Mouse (Mus musculus) forebrain, embryonic 16.5 days (tissue): ENCODE measurements around the gene Clba1. TPM values are rescaled to one million over a fixed set of nuclear protein-coding genes. Genes with fewer than 3 reads are reported as not detected.
A peak's percentile ranks its signal among the peaks of the same experiment; 100 is the strongest.

Source experiments
- ATAC-seq: fragments of 200-750 bp; cut with Nextera tagmentation; 2 replicates; pipeline ENCODE4 v1.8.0; 2017; ENCODE audit warnings: mild to moderate bottlenecking, moderate library complexity
- H3K27ac ChIP-seq: fragments of 300-500 bp; sonication (generic); 2 replicates; pipeline ENCODE4 v1.5.1; 2014; ENCODE audit warnings: low read length, control low read depth
- H3K27me3 ChIP-seq: fragments of 300-500 bp; sonication (generic); replicated peaks from 2 replicates; pipeline ENCODE4 v1.6.1; 2014; ENCODE audit warnings: low read length; ENCODE audit not compliant: control insufficient read depth, insufficient read depth
- H3K36me3 ChIP-seq: fragments of 300-500 bp; sonication (generic); 2 replicates; pipeline ENCODE4 v1.6.1; 2014; ENCODE audit not compliant: control insufficient read depth, insufficient read depth
- H3K4me1 ChIP-seq: fragments of 300-500 bp; sonication (generic); replicated peaks from 2 replicates; pipeline ENCODE4 v1.6.1; 2014; ENCODE audit warnings: low read length; ENCODE audit not compliant: control insufficient read depth, insufficient read depth
- H3K4me2 ChIP-seq: fragments of 300-500 bp; sonication (generic); 2 replicates; pipeline ENCODE4 v1.6.1; 2014; ENCODE audit warnings: mild to moderate bottlenecking, low read length, control low read depth
- H3K4me3 ChIP-seq: fragments of 300-500 bp; sonication (generic); replicated peaks from 2 replicates; pipeline ENCODE4 v1.5.1; 2014; ENCODE audit warnings: mild to moderate bottlenecking, low read length, control low read depth
- H3K9ac ChIP-seq: fragments of 300-500 bp; sonication (generic); replicated peaks from 2 replicates; pipeline ENCODE4 v1.6.1; 2014; ENCODE audit warnings: low read depth, low read length, control low read depth
- H3K9me3 ChIP-seq: fragments of 300-500 bp; sonication (generic); 2 replicates; pipeline ENCODE4 v1.6.1; 2016; ENCODE audit warnings: low read length; ENCODE audit not compliant: control insufficient read depth
- WGBS: fragments of 180-500 bp; shearing (Covaris S2); extraction: QIAGEN DNeasy Blood & Tissue Kit; methylation state at CpG from one replicate; pipeline ENCODE4 v1.1.7; 2014; 5-methylcytosine and 5-hydroxymethylcytosine counted together
- polyA plus RNA-seq: library from polyadenylated mRNA; unstranded; fragments of >200 nt; fragmentation: Nextera tagmentation; extraction: Ambion mirVana; gene quantifications from 2 replicates; pipeline ENCODE4 v1.2.1, GENCODE M21; 2015

Gene Clba1
- polyA plus RNA-seq = 14.3 and 17.3 TPM in 2 replicates

DNA sequence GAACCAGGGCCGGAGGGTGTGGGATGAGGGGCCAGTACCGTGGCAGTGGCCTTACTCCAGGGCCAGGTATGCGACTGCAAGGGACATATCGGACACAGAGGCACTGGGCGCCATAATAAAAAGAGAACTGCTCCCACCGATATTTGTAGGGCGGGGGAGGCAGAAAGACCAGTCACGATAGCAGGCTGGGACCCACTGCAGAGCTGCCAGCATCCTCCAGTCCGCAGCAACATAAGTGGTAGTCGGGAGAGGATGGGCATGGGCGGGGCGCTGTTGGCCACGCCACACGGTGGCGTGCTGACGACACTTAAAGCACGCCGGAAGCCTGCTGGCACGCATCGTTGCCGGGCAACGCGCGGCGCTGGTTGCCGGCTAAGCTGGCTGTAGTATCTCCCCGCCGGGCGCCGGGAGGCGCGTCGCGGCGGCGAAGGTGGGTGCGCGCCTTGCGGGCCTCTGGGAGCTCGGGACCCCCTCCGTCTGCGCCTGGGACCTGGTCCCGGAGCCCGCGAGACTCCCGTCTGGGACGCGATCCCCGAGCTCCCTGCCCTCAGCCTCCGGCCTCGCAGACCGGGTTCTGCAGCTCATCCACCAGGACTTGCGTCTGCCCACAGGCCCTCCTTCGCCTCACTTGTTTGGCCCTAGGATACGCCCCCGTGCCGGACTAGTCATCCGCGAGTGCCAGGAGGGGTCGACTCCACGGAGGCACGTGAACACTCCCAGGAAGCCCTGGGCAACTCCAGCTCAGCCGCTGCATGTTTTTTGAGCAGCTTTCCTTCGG, at the start of gene Clba1:
Clba1 (plus strand) TSS at position 351 of the 778 bp plus-strand sequence.
- peaks cover 15% of the 10 kb centered on the region for H3K4me1 ChIP-seq
- no peaks in the 10 kb centered on the region for H3K27me3 ChIP-seq
- H3K4me3 ChIP-seq = peak within 1 kb of the TSS; percentile 67
- H3K36me3 ChIP-seq = no peaks in the 10 kb centered on the region
- peak within 1 kb of the TSS; percentile 69 for H3K4me2 ChIP-seq
- WGBS = under 1% methylated on average over 61 of the region's 64 CpGs
- no peaks in the 10 kb centered on the region for H3K9me3 ChIP-seq
- peak within 1 kb of the TSS; percentile 82 for H3K27ac ChIP-seq
- peak; percentile 97 for ATAC-seq
- peak within 1 kb of the TSS; percentile 65 for H3K9ac ChIP-seq

DNA sequence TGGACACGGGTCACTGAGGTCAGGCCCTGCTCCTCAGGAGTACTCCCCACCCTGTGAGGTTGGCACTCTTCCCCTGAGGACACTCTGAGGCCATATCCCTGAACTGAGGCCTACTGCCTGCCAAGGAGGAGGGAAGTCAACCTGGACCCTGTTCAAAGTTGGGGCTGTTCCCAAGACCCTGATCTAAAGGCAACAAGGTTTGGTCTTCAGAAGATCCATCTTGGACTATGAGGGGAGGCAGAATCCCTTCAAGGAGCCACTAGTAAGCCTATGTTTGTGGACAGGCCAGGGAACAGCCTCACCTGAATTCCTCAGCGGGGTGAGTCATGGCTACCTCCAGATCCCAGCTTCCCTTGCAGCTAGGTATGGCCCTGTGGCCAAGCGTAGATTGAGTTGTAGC, 49.3 kb upstream of the Clba1 start:
- no peak overlapping the region for H3K27ac ChIP-seq
- ATAC-seq = no peak

DNA sequence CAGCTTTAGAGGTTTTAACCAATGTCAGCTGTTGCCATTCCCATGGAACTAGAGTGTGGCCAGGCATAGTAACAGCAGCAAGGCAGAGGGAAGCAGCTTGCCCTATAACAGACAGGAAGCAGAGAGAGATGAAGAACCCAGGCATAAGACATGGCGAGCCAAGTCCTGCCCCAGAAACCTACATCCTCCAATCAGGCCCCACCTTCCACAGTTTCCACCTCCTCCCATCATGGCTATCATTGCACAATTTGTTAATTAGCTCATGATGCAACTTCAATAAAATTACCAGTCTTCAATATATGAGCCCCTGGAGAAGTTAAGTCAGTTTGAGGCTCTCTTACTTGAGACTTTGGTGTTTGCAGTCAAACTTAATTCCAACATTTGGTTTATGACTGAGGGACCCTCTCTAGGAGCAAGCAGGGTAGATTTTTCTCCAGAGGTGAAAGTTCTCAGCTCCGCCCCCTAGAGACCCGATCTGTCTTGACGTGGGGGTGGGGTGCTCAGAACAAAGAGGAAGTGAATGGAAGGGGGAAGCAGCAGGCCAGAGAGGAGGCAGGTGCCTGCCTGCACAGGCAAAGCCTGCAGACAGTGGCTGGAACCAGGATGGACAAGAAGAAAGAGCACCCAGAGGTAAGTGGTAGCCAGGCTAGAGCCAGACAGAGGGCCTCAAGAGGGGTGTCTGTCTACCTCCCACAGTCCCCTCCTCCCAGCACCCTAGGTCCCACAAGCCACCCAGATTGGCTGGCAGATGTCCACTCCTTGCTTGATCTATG, 48.4 kb upstream of the Clba1 start, which contains the start of gene Pld4:
Pld4 (plus strand) TSS at position 502 of the 773 bp plus-strand sequence.
- no peaks in the 10 kb centered on the region for H3K27me3 ChIP-seq
- H3K27ac ChIP-seq = no peak within 1 kb of the TSS
- no peaks in the 10 kb centered on the region for H3K36me3 ChIP-seq
- no peak within 1 kb of the TSS for H3K4me3 ChIP-seq
- H3K4me1 ChIP-seq = no peaks in the 10 kb centered on the region
- no peak within 1 kb of the TSS for H3K9ac ChIP-seq
- 45% methylated on average over 4 of the region's 4 CpGs for WGBS
- no peaks in the 10 kb centered on the region for H3K9me3 ChIP-seq
- ATAC-seq = no peak
- H3K4me2 ChIP-seq = no peak within 1 kb of the TSS

More for the DNA sequence above, 49.3 kb upstream of the Clba1 start:
- H3K4me2 ChIP-seq = no peak overlapping the region
- no peaks in the 10 kb centered on the region for H3K9me3 ChIP-seq
- H3K9ac ChIP-seq = no peak overlapping the region
- H3K4me3 ChIP-seq = no peak overlapping the region
- no peaks in the 10 kb centered on the region for H3K4me1 ChIP-seq
- H3K36me3 ChIP-seq = no peaks in the 10 kb centered on the region
- 89% methylated on average over 3 of the region's 3 CpGs for WGBS
- H3K27me3 ChIP-seq = no peaks in the 10 kb centered on the region

DNA sequence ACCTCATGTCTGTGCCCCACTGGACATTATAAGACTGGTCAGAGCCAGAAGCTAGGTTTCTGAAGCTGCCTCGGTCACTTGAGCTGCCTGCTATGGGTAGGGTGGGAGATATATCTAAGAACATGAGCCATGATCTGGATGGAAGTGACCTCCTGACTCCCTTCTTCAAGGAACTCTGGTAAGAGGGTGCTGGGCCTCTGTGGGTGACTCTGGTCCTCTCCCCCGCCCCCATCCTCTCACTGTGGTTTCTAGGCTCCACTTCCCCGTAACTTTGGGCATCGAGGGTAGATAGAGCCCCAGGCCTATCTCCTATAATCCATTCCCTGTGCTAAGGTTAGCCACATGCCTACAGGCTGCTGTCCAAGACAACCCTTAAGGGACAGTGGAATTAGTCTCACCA, 47.3 kb upstream of the Clba1 start:
- no peak for ATAC-seq
- no peak overlapping the region for H3K27ac ChIP-seq
- H3K9me3 ChIP-seq = no peaks in the 10 kb centered on the region
- no peaks in the 10 kb centered on the region for H3K4me1 ChIP-seq
- no peaks in the 10 kb centered on the region for H3K36me3 ChIP-seq
- no peak overlapping the region for H3K4me3 ChIP-seq
- no peak overlapping the region for H3K4me2 ChIP-seq
- no peaks in the 10 kb centered on the region for H3K27me3 ChIP-seq
- H3K9ac ChIP-seq = no peak overlapping the region
- WGBS = 86% methylated on average over 4 of the region's 4 CpGs

DNA sequence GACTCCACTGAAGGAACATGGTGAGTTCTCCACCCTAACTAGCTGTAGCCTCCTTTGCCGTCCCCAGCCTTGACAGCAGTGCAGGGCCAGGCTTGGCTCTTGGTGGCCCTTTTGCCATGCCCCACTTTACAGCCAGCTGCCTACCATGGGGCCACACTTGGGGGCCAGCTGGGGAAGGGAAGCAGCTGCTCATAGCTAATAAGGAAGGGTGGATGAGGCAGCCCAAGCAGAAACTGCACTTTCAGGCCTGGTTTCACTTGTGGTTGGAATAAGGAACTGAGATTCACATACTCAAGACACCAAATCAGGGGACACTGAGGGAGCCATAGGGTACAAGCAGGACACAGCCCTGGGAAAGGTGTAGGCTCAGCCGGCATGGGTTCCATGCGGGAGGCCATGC, 46.7 kb upstream of the Clba1 start:
- no peak for ATAC-seq
- H3K4me3 ChIP-seq = no peak overlapping the region
- H3K27ac ChIP-seq = no peak overlapping the region
- H3K36me3 ChIP-seq = no peaks in the 10 kb centered on the region
- H3K4me1 ChIP-seq = 0 out of 2 replicates have a peak, but pooled peaks cover under 1% of the 10 kb centered on the region
- no peak overlapping the region for H3K9ac ChIP-seq
- no peaks in the 10 kb centered on the region for H3K9me3 ChIP-seq
- no peak overlapping the region for H3K4me2 ChIP-seq
- 98% methylated on average over 3 of the region's 3 CpGs for WGBS
- no peaks in the 10 kb centered on the region for H3K27me3 ChIP-seq

DNA sequence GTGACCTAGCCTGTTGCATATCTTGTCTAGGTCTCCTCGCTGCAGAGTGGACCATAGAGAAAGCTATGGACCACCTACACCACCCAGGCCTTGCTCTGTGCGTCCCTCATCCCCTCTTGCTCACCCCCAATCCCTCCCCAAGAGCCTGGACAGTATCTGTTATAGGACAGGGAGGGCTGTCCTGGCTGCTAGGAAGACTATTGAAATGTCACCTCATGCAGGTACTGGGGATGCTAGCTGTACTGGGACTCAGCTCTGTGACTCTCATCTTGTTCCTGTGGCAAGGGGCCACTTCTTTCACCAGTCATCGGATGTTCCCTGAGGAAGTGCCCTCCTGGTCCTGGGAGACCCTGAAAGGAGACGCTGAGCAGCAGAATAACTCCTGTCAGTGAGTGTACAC, 45.6 kb upstream of the Clba1 start:
- 75% methylated on average over 4 of the region's 4 CpGs for WGBS
- H3K27me3 ChIP-seq = no peaks in the 10 kb centered on the region
- no peak overlapping the region for H3K9ac ChIP-seq
- 0 out of 2 replicates have a peak, but pooled peaks cover 2% of the 10 kb centered on the region for H3K4me1 ChIP-seq
- H3K4me2 ChIP-seq = no peak overlapping the region
- no peaks in the 10 kb centered on the region for H3K9me3 ChIP-seq
- no peaks in the 10 kb centered on the region for H3K36me3 ChIP-seq
- ATAC-seq = no peak
- no peak overlapping the region for H3K4me3 ChIP-seq
- H3K27ac ChIP-seq = no peak overlapping the region

DNA sequence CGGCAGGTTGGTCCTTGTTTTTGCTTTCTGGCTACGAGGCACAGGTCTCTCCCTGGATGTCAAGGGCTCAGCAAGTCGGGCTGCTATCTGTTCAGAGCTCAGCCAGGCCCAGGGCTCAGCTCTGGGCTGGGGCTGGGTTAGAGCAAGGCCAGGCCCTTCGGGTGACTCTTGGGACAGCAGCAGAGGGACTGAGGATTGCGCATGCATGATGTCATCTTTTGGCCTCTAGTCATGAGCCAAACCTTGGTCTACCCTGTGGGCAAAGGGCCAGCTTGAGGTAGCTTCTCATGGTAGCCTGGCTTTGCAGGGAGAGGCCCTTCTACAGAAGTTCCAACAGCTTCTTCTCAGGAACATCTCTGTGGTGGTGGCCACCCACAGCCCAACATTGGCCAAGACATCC, 44.6 kb upstream of the Clba1 start:
- H3K36me3 ChIP-seq = no peaks in the 10 kb centered on the region

DNA sequence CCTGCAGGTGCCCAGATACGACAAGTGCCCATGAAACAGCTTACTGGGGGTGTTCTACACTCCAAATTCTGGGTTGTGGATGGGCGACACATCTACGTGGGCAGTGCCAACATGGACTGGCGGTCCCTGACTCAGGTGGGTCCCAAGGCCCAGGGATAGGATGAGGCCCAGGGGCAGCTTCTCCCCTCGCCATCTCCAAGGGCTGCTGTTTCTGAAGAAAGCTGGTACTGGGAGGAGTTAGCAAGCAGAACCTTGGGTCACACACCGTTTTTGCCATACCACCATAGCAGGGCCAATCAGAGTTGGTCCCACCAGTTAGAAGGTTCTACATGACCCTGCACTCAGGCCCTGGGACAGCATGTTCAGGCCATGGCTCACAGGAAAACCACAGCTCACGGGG, 43.7 kb upstream of the Clba1 start:
- Histone ChIP-seq H3K4me1 (0 out of 2 replicates have a peak, but pooled peaks cover 2% of the 10 kb centered on the region), H3K9me3 (no peaks in the 10 kb centered on the region), H3K4me3 (no peak overlapping the region), H3K27me3 (no peaks in the 10 kb centered on the region), H3K27ac (no peak overlapping the region), H3K9ac (no peak overlapping the region), H3K4me2 (no peak overlapping the region), H3K36me3 (no peaks in the 10 kb centered on the region)
- no peak for ATAC-seq
- 92% methylated on average over 7 of the region's 7 CpGs for WGBS

More for the DNA sequence above, 44.6 kb upstream of the Clba1 start:
- Histone ChIP-seq H3K27me3 (no peaks in the 10 kb centered on the region), H3K9me3 (no peaks in the 10 kb centered on the region), H3K27ac (no peak overlapping the region), H3K4me1 (0 out of 2 replicates have a peak, but pooled peaks cover 2% of the 10 kb centered on the region), H3K9ac (no peak overlapping the region), H3K4me2 (no peak overlapping the region), H3K4me3 (no peak overlapping the region)
- ATAC-seq = no peak
- 82% methylated on average over 5 of the region's 5 CpGs for WGBS

DNA sequence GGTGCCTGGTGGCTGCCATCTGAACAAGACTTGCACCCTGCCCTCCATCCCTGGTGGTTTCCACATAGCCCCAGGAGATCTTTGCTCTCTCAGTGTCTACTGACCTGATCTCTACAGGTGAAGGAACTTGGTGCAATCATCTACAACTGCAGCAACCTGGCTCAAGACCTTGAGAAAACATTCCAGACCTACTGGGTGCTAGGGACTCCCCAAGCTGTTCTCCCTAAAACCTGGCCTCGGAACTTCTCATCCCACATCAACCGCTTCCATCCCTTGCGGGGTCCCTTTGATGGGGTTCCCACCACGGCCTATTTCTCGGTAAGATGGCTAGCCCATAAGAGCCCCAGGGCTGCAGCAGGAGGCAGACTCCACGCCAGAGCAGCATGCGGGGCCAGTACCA, 42.2 kb upstream of the Clba1 start:
- no peak overlapping the region for H3K27ac ChIP-seq
- H3K9ac ChIP-seq = no peak overlapping the region
- H3K4me2 ChIP-seq = no peak overlapping the region
- ATAC-seq = no peak
- no peaks in the 10 kb centered on the region for H3K36me3 ChIP-seq
- H3K27me3 ChIP-seq = no peaks in the 10 kb centered on the region
- H3K9me3 ChIP-seq = no peaks in the 10 kb centered on the region
- no peak overlapping the region for H3K4me3 ChIP-seq
- 91% methylated on average over 7 of the region's 7 CpGs for WGBS
- H3K4me1 ChIP-seq = 0 out of 2 replicates have a peak, but pooled peaks cover 2% of the 10 kb centered on the region
